Mouse (Mus musculus) natural killer cell, adult 2 months (primary cell): ENCODE data around the gene Adamts18.

Experiments used
- DNase-seq, 2 experiments: peaks; one replicate each; pipeline ENCODE4 v3.0.0; 2022; ENCODE audit warnings: low spot score in 2 of 2

The Adamts18 gene

DNA sequence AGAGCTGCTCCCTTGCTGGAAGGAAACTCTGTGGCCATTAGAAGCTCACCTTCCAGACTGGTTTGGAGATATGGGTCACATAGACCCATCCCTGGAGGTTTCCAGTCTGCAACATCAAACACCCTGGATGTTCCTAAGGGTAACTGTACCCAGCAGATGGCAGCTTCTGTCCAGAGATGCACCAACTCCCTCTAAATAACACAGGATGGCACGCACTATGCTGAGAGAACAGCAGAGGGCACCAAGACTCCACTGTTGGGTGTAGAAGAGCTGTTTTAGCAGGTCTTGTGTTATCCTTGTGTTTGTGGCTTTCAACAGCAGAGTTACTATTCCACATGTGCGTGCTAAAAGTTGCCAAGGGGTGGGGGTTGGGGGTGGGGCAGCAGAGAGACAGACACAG, 184.0 kb downstream of the Adamts18 start:
- peak; percentile 39 to 54 for DNase-seq

DNA sequence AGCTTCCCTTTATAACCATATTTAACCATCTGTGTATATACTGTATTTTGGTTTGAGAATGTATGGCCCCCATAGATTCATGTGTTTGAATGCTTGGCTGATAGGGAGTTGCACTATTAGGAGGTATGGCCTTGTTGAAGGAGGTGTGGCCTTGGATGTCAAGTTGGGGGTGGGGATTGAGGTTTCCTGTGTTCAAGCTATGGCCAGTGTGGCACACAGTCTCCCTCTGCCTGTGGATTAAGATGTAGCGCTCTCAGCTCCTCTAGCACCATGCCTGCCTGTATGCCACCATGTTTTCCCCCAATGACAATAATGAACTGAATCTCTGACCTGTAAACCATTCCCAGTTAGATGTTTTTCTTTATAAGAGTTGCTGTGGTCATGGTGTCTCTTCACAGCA, 188.4 kb downstream of the Adamts18 start:
- DNase-seq = no peak

DNA sequence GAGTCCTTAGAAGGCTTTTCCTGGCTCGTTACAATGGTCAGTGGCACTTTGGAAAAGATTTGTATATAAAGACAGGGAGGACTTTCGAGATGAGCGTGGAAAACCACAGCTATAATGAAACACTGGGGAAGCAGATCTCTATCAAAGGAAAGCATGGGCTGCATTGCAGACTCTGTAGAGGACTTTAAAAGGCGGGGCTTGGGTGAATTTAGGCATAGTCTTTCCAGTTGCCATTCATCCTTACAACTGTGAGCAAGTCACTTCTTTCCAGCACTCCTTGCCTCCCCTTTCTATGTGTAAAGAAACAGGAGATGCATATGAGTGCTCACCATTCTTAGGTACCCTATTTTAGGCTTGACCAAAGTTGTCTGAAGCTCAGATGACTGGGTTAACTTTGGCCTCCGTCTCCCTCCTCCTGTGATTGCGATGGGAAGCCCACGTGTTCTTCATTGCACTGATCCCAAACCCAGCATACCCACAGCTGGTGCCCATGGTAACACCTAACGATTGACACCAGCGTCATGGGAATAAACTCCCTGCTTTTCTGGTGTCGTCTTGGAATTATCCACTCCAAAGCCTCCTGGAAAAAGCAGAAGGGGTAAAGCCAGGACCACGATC, 191.7 kb downstream of the Adamts18 start:
- DNase-seq = no peak

DNA sequence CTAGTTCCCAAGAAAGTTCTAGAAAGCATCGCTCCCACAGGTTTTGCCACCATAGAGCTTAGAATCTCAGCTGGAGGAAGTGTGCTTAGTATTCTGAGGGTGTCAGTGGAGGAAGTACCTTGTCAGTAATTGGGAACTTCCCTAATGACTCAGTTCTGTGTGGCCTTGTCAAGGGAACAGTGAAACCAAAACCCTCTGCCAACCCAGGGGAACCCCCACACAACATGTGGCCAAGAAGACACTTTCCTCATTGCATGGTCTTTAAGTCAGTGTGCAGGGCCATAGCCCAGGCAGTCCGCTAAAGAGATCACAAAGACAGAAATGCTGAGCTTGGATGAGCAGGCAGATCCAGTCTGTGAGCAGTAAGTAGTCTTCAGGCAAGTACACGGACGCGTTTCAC, 192.4 kb downstream of the Adamts18 start:
- DNase-seq = peak; percentile 50 to 56

DNA sequence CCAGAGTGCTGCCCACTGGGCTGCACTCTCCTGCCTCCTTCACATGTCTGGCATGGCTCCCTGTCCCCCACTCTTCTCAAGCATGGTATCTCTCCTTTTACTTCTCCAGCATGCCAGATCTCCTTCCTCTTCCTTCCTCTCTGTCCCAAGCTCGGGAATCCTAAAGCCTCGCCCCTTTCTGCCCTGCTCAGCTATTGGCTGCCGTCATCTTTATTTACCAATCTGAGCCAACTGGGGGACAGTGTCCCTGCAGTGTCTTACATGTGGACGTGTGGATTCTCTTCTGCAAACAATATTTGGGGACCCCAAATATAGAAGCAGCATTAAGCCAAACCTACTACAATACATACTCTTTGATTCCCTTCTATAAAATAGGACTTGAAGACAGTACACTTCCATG, 195.4 kb downstream of the Adamts18 start:
- no peak for DNase-seq

DNA sequence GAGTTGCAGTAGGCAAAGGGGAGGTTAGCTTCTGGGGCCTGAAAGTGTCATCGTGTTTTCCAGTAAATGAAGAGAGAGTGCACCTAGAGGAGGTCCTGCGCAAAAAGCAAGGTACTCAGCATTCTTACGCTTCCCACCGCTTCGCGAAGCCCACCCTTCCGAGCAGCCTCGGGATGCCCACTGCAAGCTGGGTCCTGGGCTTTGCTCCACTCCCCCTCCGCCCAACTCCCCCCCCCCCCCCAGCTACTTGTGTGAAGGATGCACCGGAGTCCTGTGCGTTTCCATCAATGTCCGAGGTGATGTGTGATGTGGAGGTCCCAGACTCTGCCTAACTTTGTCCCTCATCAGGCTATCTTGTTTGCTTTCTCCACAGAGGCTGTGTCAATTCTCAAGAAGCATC, 196.1 kb downstream of the Adamts18 start:
- no peak for DNase-seq
